Mouse (Mus musculus): ENCODE data around the gene Gm13276. TPM values are rescaled to one million over a fixed set of nuclear protein-coding genes. Genes with fewer than 3 reads are reported as not detected.
"Not testable (repeated sequence)": the region's sequence is repeated elsewhere in the genome, so short reads cannot be mapped to it uniquely, and the experiment has no call there.

Gene Gm13276
- polyA plus RNA-seq, 1 experiment = not detected

GRCm38 (mm10) chr4:88799365-88799764, 13.9 kb downstream of the Gm13276 start, which contains the start of gene Gm13285:
Gene Gm13285 (plus strand): TSS chr4:88799665.
- H3K4me3 ChIP-seq (replicated peaks); H3K4me1 ChIP-seq (ENCODE audit: control insufficient read depth); H3K27me3 ChIP-seq (ENCODE audit: control insufficient read depth); H3K9me3 ChIP-seq (ENCODE audit: control insufficient read depth, low read length); H3K36me3 ChIP-seq (ENCODE audit: control insufficient read depth): not testable (repeated sequence)

- H3K4me1 ChIP-seq (ENCODE audit: control insufficient read depth); H3K36me3 ChIP-seq (ENCODE audit: control insufficient read depth); H3K4me3 ChIP-seq (replicated peaks): not testable (repeated sequence)
Measured at GRCm38 (mm10) chr4:88802954-88803353, 17.4 kb downstream of the Gm13276 start, which contains the start of gene Gm13287. Gene Gm13287 (plus strand): TSS chr4:88803254.

GRCm38 (mm10) chr4:88805231-88805630, 19.7 kb downstream of the Gm13276 start, which contains the start of gene Gm13288:
Gene Gm13288 (plus strand): TSS chr4:88805531.
- not testable (repeated sequence) for H3K36me3 ChIP-seq (ENCODE audit: control insufficient read depth); H3K27me3 ChIP-seq (ENCODE audit: control insufficient read depth); H3K4me3 ChIP-seq (replicated peaks); H3K4me1 ChIP-seq (ENCODE audit: control insufficient read depth); H3K9me3 ChIP-seq (ENCODE audit: control insufficient read depth, low read length)

More at GRCm38 (mm10) chr4:88802954-88803353, 17.4 kb downstream of the Gm13276 start, which contains the start of gene Gm13287:
- H3K27me3 ChIP-seq (ENCODE audit: control insufficient read depth); H3K9me3 ChIP-seq (ENCODE audit: control insufficient read depth, low read length): not testable (repeated sequence)

- H3K9me3 ChIP-seq (ENCODE audit: control insufficient read depth, low read length); H3K4me1 ChIP-seq (ENCODE audit: control insufficient read depth); H3K36me3 ChIP-seq (ENCODE audit: control insufficient read depth); H3K27me3 ChIP-seq (ENCODE audit: control insufficient read depth); H3K4me3 ChIP-seq (replicated peaks): not testable (repeated sequence)
Measured at GRCm38 (mm10) chr4:88805761-88806160, 20.3 kb downstream of the Gm13276 start.

- H3K36me3 ChIP-seq (ENCODE audit: control insufficient read depth) = no peaks in the 10 kb centered on the region
- TF ChIP-seq GATA1 (IDR thresholded peaks at IDR 0.05; ENCODE audit: low read length) = no peak
- TF ChIP-seq TAL1 (IDR thresholded peaks at IDR 0.05; ENCODE audit: low read length) = no peak
- H3K27me3 ChIP-seq (ENCODE audit: control insufficient read depth) = no peaks in the 10 kb centered on the region
- no peaks in the 10 kb centered on the region for H3K9me3 ChIP-seq (ENCODE audit: control insufficient read depth, low read length)
- no peak within 1 kb of the TSS for H3K4me3 ChIP-seq (replicated peaks)
- no peaks in the 10 kb centered on the region for H3K4me1 ChIP-seq (ENCODE audit: control insufficient read depth)
Measured at GRCm38 (mm10) chr4:88815928-88816327, 30.4 kb downstream of the Gm13276 start, which contains the start of gene Ifna7. Gene Ifna7 (plus strand): TSS chr4:88816228.

- no peaks in the 10 kb centered on the region for H3K36me3 ChIP-seq (ENCODE audit: control insufficient read depth)
- H3K27me3 ChIP-seq (ENCODE audit: control insufficient read depth) = no peaks in the 10 kb centered on the region
- TF ChIP-seq TAL1 (IDR thresholded peaks at IDR 0.05; ENCODE audit: low read length) (no peak), GATA1 (IDR thresholded peaks at IDR 0.05; ENCODE audit: low read length) (no peak)
- H3K4me1 ChIP-seq (ENCODE audit: control insufficient read depth) = no peaks in the 10 kb centered on the region
- H3K4me3 ChIP-seq (replicated peaks) = no peak within 1 kb of the TSS
- no peaks in the 10 kb centered on the region for H3K9me3 ChIP-seq (ENCODE audit: control insufficient read depth, low read length)
Measured at GRCm38 (mm10) chr4:88819659-88820058, 34.1 kb downstream of the Gm13276 start, which contains the start of gene Ifna11. Gene Ifna11 (plus strand): TSS chr4:88819959.

GRCm38 (mm10) chr4:88822995-88823394, 37.5 kb downstream of the Gm13276 start:
- no peaks in the 10 kb centered on the region for H3K9me3 ChIP-seq (ENCODE audit: control insufficient read depth, low read length)
- H3K36me3 ChIP-seq (ENCODE audit: control insufficient read depth) = no peaks in the 10 kb centered on the region
- no peaks in the 10 kb centered on the region for H3K4me1 ChIP-seq (ENCODE audit: control insufficient read depth)
- TF ChIP-seq TAL1 (IDR thresholded peaks at IDR 0.05; ENCODE audit: low read length) (no peak), GATA1 (IDR thresholded peaks at IDR 0.05; ENCODE audit: low read length) (no peak)
- no peak overlapping the region for H3K4me3 ChIP-seq (replicated peaks)
- no peaks in the 10 kb centered on the region for H3K27me3 ChIP-seq (ENCODE audit: control insufficient read depth)

- H3K36me3 ChIP-seq (ENCODE audit: control insufficient read depth) = not testable (repeated sequence)
Measured at GRCm38 (mm10) chr4:88827116-88827515, 41.6 kb downstream of the Gm13276 start, which contains the start of gene Ifna6. Gene Ifna6 (plus strand): TSS chr4:88827416.

GRCm38 (mm10) chr4:88830523-88830922, 45.0 kb downstream of the Gm13276 start:
- H3K9me3 ChIP-seq (ENCODE audit: control insufficient read depth, low read length) = no peaks in the 10 kb centered on the region
- no peaks in the 10 kb centered on the region for H3K27me3 ChIP-seq (ENCODE audit: control insufficient read depth)
- no peaks in the 10 kb centered on the region for H3K36me3 ChIP-seq (ENCODE audit: control insufficient read depth)
- no peak for TF ChIP-seq GATA1 (IDR thresholded peaks at IDR 0.05; ENCODE audit: low read length)
- TF ChIP-seq TAL1 (IDR thresholded peaks at IDR 0.05; ENCODE audit: low read length) = no peak
- no peak overlapping the region for H3K4me3 ChIP-seq (replicated peaks)
- H3K4me1 ChIP-seq (ENCODE audit: control insufficient read depth) = no peaks in the 10 kb centered on the region

More at GRCm38 (mm10) chr4:88827116-88827515, 41.6 kb downstream of the Gm13276 start, which contains the start of gene Ifna6:
- not testable (repeated sequence) for H3K9me3 ChIP-seq (ENCODE audit: control insufficient read depth, low read length); H3K4me1 ChIP-seq (ENCODE audit: control insufficient read depth); H3K27me3 ChIP-seq (ENCODE audit: control insufficient read depth); H3K4me3 ChIP-seq (replicated peaks)

- H3K9me3 ChIP-seq (ENCODE audit: control insufficient read depth, low read length); H3K4me1 ChIP-seq (ENCODE audit: control insufficient read depth); H3K36me3 ChIP-seq (ENCODE audit: control insufficient read depth); H3K4me3 ChIP-seq (replicated peaks); H3K27me3 ChIP-seq (ENCODE audit: control insufficient read depth): not testable (repeated sequence)
Measured at GRCm38 (mm10) chr4:88835225-88835624, 49.7 kb downstream of the Gm13276 start, which contains the start of gene Ifna5. Gene Ifna5 (plus strand): TSS chr4:88835525.

Other genes with a start within 250 kb of the Gm13276 start
- not detected in 2 replicates for gene Ifna15, start 227.5 kb upstream of the Gm13276 start, polyA plus RNA-seq (2012)
- not detected in 2 replicates for gene Ifna14, start 213.9 kb upstream of the Gm13276 start, polyA plus RNA-seq (2012)
- gene Ifna9, start 193.3 kb upstream of the Gm13276 start, polyA plus RNA-seq (2012) = not detected in 2 replicates
- not detected in 2 replicates for gene Ifna12, start 182.3 kb upstream of the Gm13276 start, polyA plus RNA-seq (2012)
- gene C87499, start 151.3 kb upstream of the Gm13276 start, polyA plus RNA-seq (2012) = 0.03 TPM in 1 of 2 replicates, not detected in the other
- not detected in 2 replicates for gene Ifna13, start 141.2 kb upstream of the Gm13276 start, polyA plus RNA-seq (2012)
- not detected in 2 replicates for gene Ifna16, start 108.8 kb upstream of the Gm13276 start, polyA plus RNA-seq (2012)
- gene Ifna2, start 101.8 kb upstream of the Gm13276 start, polyA plus RNA-seq (2012) = not detected in 2 replicates
- gene Ifnab, start 94.3 kb upstream of the Gm13276 start, polyA plus RNA-seq (2012) = not detected in 2 replicates
- gene Gm26566, start 63.9 kb upstream of the Gm13276 start, polyA plus RNA-seq (2012) = 0.03 and 0.05 TPM in 2 replicates
- 0.08 and 0.10 TPM in 2 replicates for gene Klhl9, start 63.2 kb upstream of the Gm13276 start, polyA plus RNA-seq (2012)
- not detected in 2 replicates for gene Gm13271, start 30.8 kb upstream of the Gm13276 start, polyA plus RNA-seq (2012)
- gene Gm13283, start 25.6 kb upstream of the Gm13276 start, polyA plus RNA-seq (2012) = not detected in 2 replicates
- gene Gm13290, start 11.9 kb upstream of the Gm13276 start, polyA plus RNA-seq (2012) = not detected in 2 replicates
- gene Gm13289, start 8.8 kb upstream of the Gm13276 start, polyA plus RNA-seq (2012) = not detected in 2 replicates
- not detected in 2 replicates for gene Gm13272, start 5.9 kb upstream of the Gm13276 start, polyA plus RNA-seq (2012)
- not detected in 2 replicates for gene Ifnz, start 3.6 kb upstream of the Gm13276 start, polyA plus RNA-seq (2012)
- gene Gm13277, start 2.9 kb downstream of the Gm13276 start, polyA plus RNA-seq (2012) = not detected in 2 replicates
- gene Gm13278, start 5.8 kb downstream of the Gm13276 start, polyA plus RNA-seq (2012) = not detected in 2 replicates
- gene Gm13275, start 8.8 kb downstream of the Gm13276 start, polyA plus RNA-seq (2012) = not detected in 2 replicates
- not detected in 2 replicates for gene Gm13279, start 11.7 kb downstream of the Gm13276 start, polyA plus RNA-seq (2012)
- not detected in 2 replicates for gene Gm13285, start 14.0 kb downstream of the Gm13276 start, polyA plus RNA-seq (2012)
- gene Gm13287, start 17.5 kb downstream of the Gm13276 start, polyA plus RNA-seq (2012) = not detected in 2 replicates
- not detected in 2 replicates for gene Gm13288, start 19.8 kb downstream of the Gm13276 start, polyA plus RNA-seq (2012)
- gene Ifna7, start 30.5 kb downstream of the Gm13276 start, polyA plus RNA-seq (2012) = not detected in 2 replicates
- gene Ifna11, start 34.2 kb downstream of the Gm13276 start, polyA plus RNA-seq (2012) = not detected in 2 replicates
- not detected in 2 replicates for gene Ifna6, start 41.7 kb downstream of the Gm13276 start, polyA plus RNA-seq (2012)
- gene Ifna5, start 49.8 kb downstream of the Gm13276 start, polyA plus RNA-seq (2012) = not detected in 2 replicates
- not detected in 2 replicates for gene Ifna4, start 56.2 kb downstream of the Gm13276 start, polyA plus RNA-seq (2012)
- gene Ifna1, start 64.4 kb downstream of the Gm13276 start, polyA plus RNA-seq (2012) = not detected in 2 replicates
- gene Ifne, start 94.5 kb downstream of the Gm13276 start, polyA plus RNA-seq (2012) = not detected in 2 replicates